Mouse (Mus musculus) cerebellum, adult 2 months (tissue): ENCODE data around the gene Adpgk. TPM values are rescaled to one million over a fixed set of nuclear protein-coding genes. Genes with fewer than 3 reads are reported as not detected.
A peak's percentile ranks its signal among the peaks of the same experiment; 100 is the strongest.
"Not testable (repeated sequence)": the region's sequence is repeated elsewhere in the genome, so short reads cannot be mapped to it uniquely, and the experiment has no call there.

Experiments used
- DNase-seq, 2 experiments: peaks; one replicate each; pipeline ENCODE4 v3.0.0; 2021
- H3K27ac ChIP-seq: fragments of 200-500 bp; 2 replicates; pipeline ENCODE4 v1.5.1; 2012; ENCODE audit warnings: low read length, control low read depth, inconsistent platforms; ENCODE audit not compliant: insufficient read depth
- H3K27me3 ChIP-seq: fragments of 200-500 bp; 2 replicates; pipeline ENCODE4 v1.6.1; 2012; ENCODE audit warnings: inconsistent platforms, mild to moderate bottlenecking, low read length, moderate library complexity; ENCODE audit not compliant: control insufficient read depth, insufficient read depth
- H3K4me1 ChIP-seq: fragments of 200-500 bp; 2 replicates; pipeline ENCODE4 v1.6.1; 2011; ENCODE audit warnings: low read length; ENCODE audit not compliant: control insufficient read depth, insufficient read depth
- H3K4me3 ChIP-seq: fragments of 200-500 bp; replicated peaks from 2 replicates; pipeline ENCODE3; 2011; ENCODE audit warnings: mild to moderate bottlenecking, low read depth, low read length, control low read depth; ENCODE audit not compliant: insufficient read depth
- CTCF ChIP-seq: fragments of 200-500 bp; IDR thresholded peaks from 2 replicates; pipeline ENCODE4 v1.5.1; 2011; ENCODE audit warnings: low read depth, mild to moderate bottlenecking, control low read depth, low read length, moderate library complexity, borderline replicate concordance; ENCODE audit not compliant: insufficient read depth
- POLR2A ChIP-seq: fragments of 200-500 bp; IDR thresholded peaks from 2 replicates; pipeline ENCODE4 v1.6.1; 2011; ENCODE audit warnings: low read length, control low read depth, borderline replicate concordance; ENCODE audit not compliant: insufficient read depth
- WGBS: fragments of 180-500 bp; shearing (Covaris S2); methylation state at CpG from one replicate; pipeline ENCODE4 v1.1.7; 2018; 5-methylcytosine and 5-hydroxymethylcytosine counted together
- polyA plus RNA-seq: library from polyadenylated mRNA; depleted of rRNA; stranded (reverse); fragments of >200 nt; gene quantifications from 2 replicates; pipeline ENCODE4 v1.2.3, GENCODE M21; 2012

The Adpgk gene
- polyA plus RNA-seq, 1 experiment, result 20.0 TPM

DNA sequence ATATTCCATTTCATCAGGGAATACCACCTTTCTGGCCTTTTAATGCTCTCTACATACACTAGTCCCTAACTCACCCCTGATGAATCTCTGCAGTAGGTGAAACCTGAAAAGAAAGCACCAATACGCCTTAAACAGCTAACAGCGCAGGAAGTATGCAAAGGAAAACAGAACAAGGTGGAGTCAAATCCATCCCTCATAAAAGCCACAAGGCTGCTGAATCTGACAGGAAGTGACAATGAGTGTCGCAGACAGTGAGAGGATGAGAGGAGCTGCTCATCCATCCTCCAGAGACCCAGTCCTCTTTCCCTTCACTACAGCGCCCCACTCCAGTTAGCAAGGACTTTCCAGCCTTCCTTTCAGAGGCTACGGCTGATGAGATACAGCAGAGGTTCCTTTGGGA lies 47.1 kb downstream of the Adpgk start:
- no peaks in the 10 kb centered on the region for H3K4me1 ChIP-seq
- no peaks in the 10 kb centered on the region for H3K27me3 ChIP-seq
- 88% methylated on average over 5 of the region's 5 CpGs for WGBS
- DNase-seq, result no peak
- no peak overlapping the region for H3K27ac ChIP-seq
- no peak overlapping the region for H3K4me3 ChIP-seq
- no peak for TF ChIP-seq POLR2A
- TF ChIP-seq CTCF, result no peak

DNA sequence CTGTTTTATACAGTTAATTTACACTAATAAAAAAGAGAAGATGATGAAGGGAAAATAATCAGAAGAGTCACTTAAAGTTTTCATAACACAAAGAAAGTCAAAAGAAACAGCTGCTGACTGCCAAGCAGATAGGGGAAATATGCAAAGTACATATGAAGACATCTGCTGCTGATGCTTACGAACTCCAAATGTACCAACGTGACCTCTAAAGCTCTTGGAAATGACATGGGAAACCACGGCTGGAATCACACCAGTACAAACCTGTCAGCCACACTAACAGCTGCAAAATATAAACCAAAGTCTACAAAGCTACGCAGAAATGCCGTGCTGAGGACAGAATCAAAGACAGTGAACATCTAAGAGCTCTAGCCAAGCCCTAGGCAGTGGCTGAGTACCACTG lies 47.7 kb downstream of the Adpgk start:
- 89% methylated on average over 5 of the region's 5 CpGs for WGBS
- Histone ChIP-seq H3K4me3 (no peak overlapping the region), H3K27ac (no peak overlapping the region), H3K4me1 (no peaks in the 10 kb centered on the region), H3K27me3 (no peaks in the 10 kb centered on the region)
- TF ChIP-seq POLR2A, result no peak
- TF ChIP-seq CTCF, result no peak
- no peak for DNase-seq

DNA sequence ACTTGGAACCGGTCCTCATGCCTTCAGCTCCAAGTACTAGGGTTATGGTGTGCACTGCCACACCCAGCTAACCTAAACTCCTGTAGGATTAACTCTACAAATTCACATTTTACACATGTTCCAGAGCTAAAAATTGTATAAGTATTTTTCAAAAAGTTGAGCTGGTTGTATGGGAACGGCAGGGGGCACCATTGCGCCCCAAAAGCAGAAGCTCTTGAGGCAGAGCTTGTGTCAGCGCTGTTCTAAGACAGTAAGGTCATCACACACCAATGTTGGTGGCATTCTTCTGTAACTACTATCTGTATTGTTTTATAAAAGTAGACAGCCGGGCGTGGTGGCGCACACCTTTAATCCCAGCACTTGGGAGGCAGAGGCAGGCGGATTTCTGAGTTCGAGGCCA lies 48.6 kb downstream of the Adpgk start:
- no peaks in the 10 kb centered on the region for H3K27me3 ChIP-seq
- TF ChIP-seq POLR2A, result no peak
- TF ChIP-seq CTCF, result peak; percentile 59
- 88% methylated on average over 9 of the region's 9 CpGs for WGBS
- no peak overlapping the region for H3K27ac ChIP-seq
- no peak overlapping the region for H3K4me3 ChIP-seq
- DNase-seq, result no peak
- no peaks in the 10 kb centered on the region for H3K4me1 ChIP-seq

DNA sequence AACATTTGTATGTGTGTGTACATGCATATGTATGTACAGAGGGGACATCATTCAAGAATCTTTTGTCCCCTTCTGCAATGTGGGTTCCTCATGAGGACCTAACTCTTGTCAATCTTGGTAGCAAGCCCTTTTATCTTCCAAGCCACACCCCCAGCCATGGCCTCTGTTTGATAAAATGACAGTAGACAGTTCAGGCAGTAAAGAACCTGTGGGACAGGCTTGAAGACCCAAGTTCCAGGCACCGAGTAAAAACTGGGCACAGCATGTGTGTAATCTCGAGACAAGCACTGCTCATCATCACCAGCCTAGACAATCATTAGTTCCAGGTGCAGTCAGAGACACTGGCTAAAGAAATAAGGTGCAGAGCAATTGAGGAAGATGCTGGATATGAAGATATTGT lies 54.8 kb downstream of the Adpgk start:
- DNase-seq, result no peak
- Histone ChIP-seq H3K27me3 (no peaks in the 10 kb centered on the region), H3K27ac (no peak overlapping the region), H3K4me3 (no peak overlapping the region), H3K4me1 (no peaks in the 10 kb centered on the region)
- 64% methylated on average over 2 of the region's 2 CpGs for WGBS
- TF ChIP-seq CTCF, result no peak
- TF ChIP-seq POLR2A, result no peak

DNA sequence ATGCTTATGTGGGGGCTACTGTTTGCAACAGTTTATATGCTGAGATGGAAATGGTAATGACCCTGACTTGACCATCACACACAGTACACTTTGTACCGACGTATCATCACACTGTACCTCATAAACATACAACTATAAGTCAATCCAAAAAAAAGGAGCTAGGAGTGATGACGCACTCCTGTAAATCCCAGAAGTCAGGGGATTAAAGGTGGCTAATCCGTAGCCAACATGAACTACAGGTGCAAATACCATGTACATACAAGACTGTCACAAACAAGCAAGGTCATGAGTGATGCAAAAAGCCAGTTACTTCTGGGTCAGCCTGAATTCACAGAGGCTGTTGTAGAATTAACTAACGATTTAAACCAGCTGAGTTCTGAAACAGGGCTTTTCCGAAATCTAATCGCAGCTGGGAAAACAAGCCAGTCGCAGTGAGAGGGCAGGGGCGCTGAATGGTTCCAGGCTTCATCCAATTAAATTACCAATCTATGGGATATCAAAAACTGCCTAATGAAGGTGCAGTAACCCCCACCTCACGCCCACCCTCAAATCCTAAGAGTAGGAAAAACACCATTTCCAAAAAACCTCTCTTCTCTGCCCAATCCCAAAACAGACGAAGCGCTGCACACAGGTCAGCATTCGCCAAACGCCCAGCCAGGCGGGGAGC lies 61.4 kb downstream of the Adpgk start:
- Histone ChIP-seq H3K4me3 (peak overlapping the region; percentile 92), H3K27ac (peak overlapping the region; percentile 17; the same call in 1 of the 2 replicates), H3K27me3 (no peaks in the 10 kb centered on the region), H3K4me1 (no peaks in the 10 kb centered on the region)
- WGBS, result 4% methylated on average over 15 of the region's 15 CpGs
- no peak for TF ChIP-seq CTCF
- TF ChIP-seq POLR2A, result no peak
- no peak for DNase-seq

DNA sequence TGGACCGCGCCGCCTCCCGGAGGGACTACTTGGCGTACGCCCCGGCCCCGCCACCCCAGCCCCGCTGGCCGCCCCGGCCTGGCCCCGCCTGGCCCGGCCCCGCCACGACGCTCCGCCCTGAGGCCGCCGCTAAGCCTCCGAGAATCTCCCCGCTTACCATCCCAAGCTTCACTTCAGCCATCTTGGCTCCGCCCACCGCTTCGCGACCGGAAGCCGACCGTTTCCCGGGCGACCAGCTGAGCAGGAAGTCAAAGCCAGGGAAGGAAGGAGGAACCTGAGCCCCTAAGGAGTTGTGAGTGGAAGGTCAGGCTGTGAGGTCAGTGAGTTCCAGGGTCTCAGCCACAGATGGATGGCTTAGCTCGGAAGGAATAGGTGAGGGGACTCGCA lies 61.9 kb downstream of the Adpgk start, which contains the start of gene Bbs4:
Gene Bbs4 (minus strand): TSS at position 256 of the 387 bp plus-strand sequence.
- no peaks in the 10 kb centered on the region for H3K27me3 ChIP-seq
- peak within 1 kb of the TSS; percentile 21; the same call in 1 of the 2 replicates for H3K27ac ChIP-seq
- peak; percentile 92 to 93 for DNase-seq
- peak within 1 kb of the TSS; percentile 92 for H3K4me3 ChIP-seq
- no peaks in the 10 kb centered on the region for H3K4me1 ChIP-seq
- peak; percentile 75; the same call in 1 of the 2 replicates for TF ChIP-seq POLR2A
- no peak for TF ChIP-seq CTCF
- WGBS, result under 1% methylated on average over 24 of the region's 32 CpGs

DNA sequence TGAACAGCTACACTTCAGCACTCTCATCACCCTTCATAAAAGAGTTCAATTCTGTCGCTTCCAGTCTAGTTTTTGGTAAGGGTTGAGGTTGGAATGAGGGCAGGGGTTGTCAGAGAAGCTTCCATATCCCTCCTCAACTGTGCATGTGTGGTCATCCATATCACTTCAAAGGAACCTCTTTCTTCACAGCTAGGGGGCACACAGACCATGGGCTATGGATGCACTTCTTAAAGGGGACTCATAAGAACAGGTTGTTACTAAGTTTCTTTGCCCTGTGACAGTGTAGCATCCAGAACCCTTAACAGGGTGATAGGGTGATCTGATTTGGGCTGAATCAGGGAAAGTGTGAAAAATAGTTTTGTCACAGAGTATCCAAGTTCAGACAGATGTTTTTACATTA lies 66.7 kb downstream of the Adpgk start:
- not testable (repeated sequence) for H3K4me3 ChIP-seq, H3K27ac ChIP-seq, H3K27me3 ChIP-seq, DNase-seq, H3K4me1 ChIP-seq
- 38% methylated on average over 1 of the region's 1 CpGs for WGBS

DNA sequence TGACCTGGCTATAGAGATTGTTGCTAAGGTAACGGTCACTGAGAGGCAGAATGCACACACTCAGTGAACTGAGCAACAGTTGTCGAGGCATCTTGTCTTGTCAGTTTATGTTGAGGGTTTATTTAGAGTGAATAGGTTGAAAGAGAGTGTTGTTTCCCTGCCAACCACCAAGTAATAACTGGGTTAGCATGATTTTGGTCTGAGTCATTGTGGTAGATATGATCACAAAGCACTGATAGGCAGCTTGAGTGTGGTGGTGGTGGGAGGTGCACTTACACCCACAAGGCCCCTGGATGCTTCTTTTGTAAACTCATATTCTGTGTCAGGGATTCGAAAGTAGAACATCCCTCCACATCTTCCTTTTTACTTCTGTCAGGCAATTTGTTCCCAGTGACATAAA lies 69.1 kb downstream of the Adpgk start:
- not testable (repeated sequence) for H3K27ac ChIP-seq, H3K4me1 ChIP-seq, H3K4me3 ChIP-seq, DNase-seq, H3K27me3 ChIP-seq
- 55% methylated on average over 2 of the region's 3 CpGs for WGBS

DNA sequence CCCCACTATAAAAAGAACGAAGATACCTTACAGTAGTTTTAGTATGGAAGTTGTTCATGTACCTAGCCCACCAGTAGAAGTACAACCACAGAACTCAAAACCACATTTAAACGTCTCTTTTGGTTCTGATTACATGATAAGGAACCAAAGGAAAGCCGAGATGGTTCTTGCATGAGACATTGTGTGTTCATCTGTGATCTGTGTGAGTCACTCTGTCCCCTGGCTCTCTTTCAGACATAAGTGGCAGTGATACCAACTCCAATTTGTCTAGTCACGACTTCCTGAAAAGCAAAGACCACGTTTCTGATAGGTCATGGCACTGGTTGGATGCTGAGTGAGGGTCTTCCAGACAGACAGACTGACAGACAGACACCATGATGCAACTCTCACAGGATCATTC lies 77.9 kb downstream of the Adpgk start:
- no peak for DNase-seq
- Histone ChIP-seq H3K27ac (no peak overlapping the region), H3K27me3 (no peaks in the 10 kb centered on the region), H3K4me1 (no peaks in the 10 kb centered on the region), H3K4me3 (no peak overlapping the region)
- WGBS, result 82% methylated on average over 5 of the region's 5 CpGs
- TF ChIP-seq CTCF (no peak), POLR2A (no peak)
